Mouse (Mus musculus): ENCODE results near the gene Cep104. TPM values are rescaled to one million over a fixed set of nuclear protein-coding genes. Genes with fewer than 3 reads are reported as not detected.

The Cep104 gene
- polyA plus RNA-seq, 1 experiment from 2014 or later = 20.4 TPM

DNA sequence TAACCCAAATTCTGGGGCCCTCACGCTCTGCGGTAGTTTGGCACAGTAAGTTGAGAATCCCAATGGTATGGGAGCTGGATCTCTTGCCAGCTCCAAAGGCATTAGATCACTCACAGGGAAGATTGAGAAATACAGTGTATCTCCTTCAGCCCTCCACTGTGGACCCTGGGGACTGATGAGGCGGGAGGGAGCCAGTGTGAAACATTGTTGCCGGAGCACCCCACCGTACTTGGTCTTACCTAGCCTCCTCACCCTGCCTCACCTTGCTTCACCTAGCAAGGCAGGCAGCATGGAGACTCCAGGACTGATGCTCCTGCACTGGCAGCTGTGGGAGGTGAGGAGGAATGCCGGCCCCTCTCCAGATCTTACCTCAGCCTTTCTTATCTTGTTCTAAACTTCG, 80.5 kb downstream of the Cep104 start:
- 88% methylated on average over 7 of the region's 7 CpGs for WGBS
- no peaks in the 10 kb centered on the region for H3K36me3 ChIP-seq
- H3K27ac ChIP-seq = no peak overlapping the region
- H3K9ac ChIP-seq (replicated peaks) = no peak overlapping the region
- H3K4me1 ChIP-seq (replicated peaks) = no peaks in the 10 kb centered on the region
- no peaks in the 10 kb centered on the region for H3K27me3 ChIP-seq
- no peaks in the 10 kb centered on the region for H3K9me3 ChIP-seq
- H3K4me3 ChIP-seq (replicated peaks) = no peak overlapping the region
- no peak for ATAC-seq
- H3K4me2 ChIP-seq (replicated peaks) = no peak overlapping the region

DNA sequence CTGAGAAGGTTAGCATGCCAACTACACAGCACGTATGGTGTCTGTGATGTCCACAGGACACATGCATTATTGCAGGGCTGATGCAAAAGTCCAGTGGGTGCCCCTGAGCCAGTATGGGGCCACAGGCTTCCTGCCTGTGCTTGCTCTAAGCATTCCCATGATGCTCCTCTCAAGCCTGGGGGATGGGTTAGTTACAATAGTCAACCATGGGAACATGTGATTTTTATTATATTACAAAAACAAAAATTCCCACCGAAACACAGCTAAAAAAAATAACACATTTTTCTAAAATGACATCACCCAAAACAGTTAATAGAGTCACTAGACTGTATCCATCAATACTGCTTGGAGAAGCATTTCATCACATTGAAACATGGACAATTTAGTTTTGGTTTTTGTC, 81.1 kb downstream of the Cep104 start:
- Histone ChIP-seq H3K9me3 (no peaks in the 10 kb centered on the region), H3K9ac (replicated peaks) (no peak overlapping the region), H3K27me3 (no peaks in the 10 kb centered on the region), H3K4me3 (replicated peaks) (no peak overlapping the region), H3K27ac (no peak overlapping the region), H3K4me2 (replicated peaks) (no peak overlapping the region), H3K4me1 (replicated peaks) (no peaks in the 10 kb centered on the region), H3K36me3 (no peaks in the 10 kb centered on the region)
- WGBS = 72% methylated on average over 2 of the region's 2 CpGs
- no peak for ATAC-seq

DNA sequence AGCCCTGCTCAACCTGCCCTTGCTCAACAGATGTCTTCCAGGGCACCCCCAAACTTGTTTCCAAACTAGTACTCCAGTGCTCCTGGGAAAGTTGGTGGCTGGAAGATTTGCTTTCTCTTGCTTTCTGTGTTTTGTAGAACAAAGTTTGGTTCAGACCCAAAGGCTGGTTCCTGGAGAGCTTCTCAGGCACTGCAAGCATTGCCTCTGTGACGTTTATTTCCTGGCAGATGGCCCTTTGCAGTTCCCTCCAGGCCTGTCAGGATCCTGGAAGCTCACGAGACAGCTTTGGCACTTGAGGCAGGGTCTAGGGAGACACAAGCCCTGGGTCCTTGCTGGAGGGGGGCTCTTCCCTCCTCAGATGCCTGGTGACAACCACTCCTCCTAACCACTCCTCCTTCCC, 81.7 kb downstream of the Cep104 start:
- Histone ChIP-seq H3K4me1 (replicated peaks) (no peaks in the 10 kb centered on the region), H3K9ac (replicated peaks) (no peak overlapping the region), H3K36me3 (no peaks in the 10 kb centered on the region), H3K27me3 (no peaks in the 10 kb centered on the region), H3K9me3 (no peaks in the 10 kb centered on the region), H3K4me3 (replicated peaks) (no peak overlapping the region), H3K4me2 (replicated peaks) (no peak overlapping the region), H3K27ac (no peak overlapping the region)
- ATAC-seq = no peak
- WGBS = 68% methylated on average over 2 of the region's 2 CpGs

DNA sequence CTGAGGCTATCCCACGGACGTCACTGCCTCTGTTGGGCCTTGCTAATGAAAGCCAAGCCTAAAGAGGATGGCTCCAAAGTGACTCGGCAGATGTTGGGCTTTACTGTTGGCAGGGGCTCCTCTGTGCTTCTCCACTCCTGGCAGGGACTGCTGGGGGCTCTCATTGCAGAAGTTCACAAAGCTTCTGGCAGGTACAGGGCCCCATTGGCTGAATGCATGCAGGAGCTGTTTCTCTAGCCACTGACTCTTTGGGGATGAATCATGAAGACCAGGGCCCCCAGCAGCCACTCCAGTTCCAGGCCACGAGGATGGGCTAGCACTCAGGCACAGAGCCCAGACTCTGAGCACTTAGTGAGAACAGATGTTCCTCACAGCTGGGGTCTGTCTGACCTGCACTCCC, 82.7 kb downstream of the Cep104 start:
- no peak overlapping the region for H3K4me3 ChIP-seq (replicated peaks)
- no peaks in the 10 kb centered on the region for H3K4me1 ChIP-seq (replicated peaks)
- 78% methylated on average over 4 of the region's 4 CpGs for WGBS
- H3K4me2 ChIP-seq (replicated peaks) = no peak overlapping the region
- no peak overlapping the region for H3K9ac ChIP-seq (replicated peaks)
- no peak overlapping the region for H3K27ac ChIP-seq
- no peaks in the 10 kb centered on the region for H3K9me3 ChIP-seq
- no peaks in the 10 kb centered on the region for H3K36me3 ChIP-seq
- no peak for ATAC-seq
- no peaks in the 10 kb centered on the region for H3K27me3 ChIP-seq

Other genes starting within 250 kb of the Cep104 start
- gene A430005L14Rik, start 18.0 kb upstream of the Cep104 start, polyA plus RNA-seq (2015; fragmentation: Nextera tagmentation; extraction: Ambion mirVana) = 68.2 and 78.9 TPM in 2 replicates
- gene Dffb, start 68 bp upstream of the Cep104 start, polyA plus RNA-seq (2015; fragmentation: Nextera tagmentation; extraction: Ambion mirVana) = 12.0 and 13.0 TPM in 2 replicates
- gene Lrrc47, start 36.5 kb downstream of the Cep104 start, polyA plus RNA-seq (2015; fragmentation: Nextera tagmentation; extraction: Ambion mirVana) = 21.2 and 24.7 TPM in 2 replicates
- gene Smim1, start 51.0 kb downstream of the Cep104 start, polyA plus RNA-seq (2015; fragmentation: Nextera tagmentation; extraction: Ambion mirVana) = 4.7 and 6.1 TPM in 2 replicates
- not detected in 2 replicates for gene Ccdc27, start 67.5 kb downstream of the Cep104 start, polyA plus RNA-seq (2015; fragmentation: Nextera tagmentation; extraction: Ambion mirVana)
- gene Trp73, start 165.0 kb downstream of the Cep104 start, polyA plus RNA-seq (2015; fragmentation: Nextera tagmentation; extraction: Ambion mirVana) = 0.55 and 1.5 TPM in 2 replicates
- 47.8 and 50.9 TPM in 2 replicates for gene Wrap73, start 167.2 kb downstream of the Cep104 start, polyA plus RNA-seq (2015; fragmentation: Nextera tagmentation; extraction: Ambion mirVana)
- 161 and 173 TPM in 2 replicates for gene Tprgl, start 185.5 kb downstream of the Cep104 start, polyA plus RNA-seq (2015; fragmentation: Nextera tagmentation; extraction: Ambion mirVana)
- 6.8 and 6.9 TPM in 2 replicates for gene Megf6, start 195.5 kb downstream of the Cep104 start, polyA plus RNA-seq (2015; fragmentation: Nextera tagmentation; extraction: Ambion mirVana)